Mouse (Mus musculus) right cerebral cortex, postnatal 4 days (tissue): ENCODE measurements around the gene Arhgef25.

ENCODE experiments used
- DNase-seq: peaks from one replicate; pipeline ENCODE4 v3.0.0-alpha.2; 2022

The Arhgef25 gene

GRCm38 (mm10) chr10:127189651-127190381 lies at the start of gene Arhgef25:
Gene Arhgef25 (minus strand): TSS chr10:127190083.
- no peak for DNase-seq

- DNase-seq: no peak
Observed at GRCm38 (mm10) chr10:127238241-127238824, 48.5 kb upstream of the Arhgef25 start.

- DNase-seq: no peak
Observed at GRCm38 (mm10) chr10:127236541-127236940, 46.7 kb upstream of the Arhgef25 start.

- DNase-seq: no peak
Observed at GRCm38 (mm10) chr10:127233141-127233540, 43.3 kb upstream of the Arhgef25 start.

DNA sequence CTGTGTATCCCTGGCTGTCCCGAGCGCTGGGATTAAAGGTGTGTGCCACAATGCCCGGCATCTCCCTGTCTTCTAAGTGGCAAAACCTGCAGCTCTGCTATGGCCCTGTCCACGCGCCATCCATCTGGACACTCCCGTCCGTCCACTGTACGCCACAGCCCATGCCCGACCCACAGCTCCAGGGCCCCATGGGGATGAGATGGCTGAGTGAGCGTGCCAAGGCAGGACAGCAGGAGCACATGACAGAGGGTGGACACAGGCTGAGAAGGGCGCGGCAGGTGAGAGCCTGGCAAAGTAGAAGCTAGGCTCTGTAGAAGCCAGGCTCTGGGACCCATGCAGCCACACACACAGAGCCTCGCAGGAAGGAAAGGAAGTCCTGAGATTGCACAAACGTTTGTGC lies 41.9 kb upstream of the Arhgef25 start:
- DNase-seq: no peak

- no peak for DNase-seq
Observed at GRCm38 (mm10) chr10:127230693-127231092, 40.8 kb upstream of the Arhgef25 start.

DNA sequence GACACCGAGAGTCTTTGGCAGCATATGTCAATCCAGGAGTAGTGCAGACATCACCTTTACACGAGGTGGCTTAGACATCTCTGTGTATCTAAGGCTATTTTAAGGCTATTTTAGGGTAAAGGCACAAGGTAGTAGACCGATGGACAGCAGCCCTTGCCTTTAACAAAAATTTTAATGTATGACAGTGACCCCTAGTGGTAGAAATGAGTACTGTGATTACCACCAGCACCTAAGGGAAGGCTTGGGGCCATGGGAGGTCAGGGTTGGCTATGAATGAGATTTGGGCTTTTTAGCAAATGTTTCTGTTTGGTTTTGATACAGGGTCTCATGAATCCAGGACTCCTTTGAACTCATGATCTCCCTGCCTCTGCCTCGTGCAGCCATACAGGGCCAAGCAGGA lies 39.0 kb upstream of the Arhgef25 start:
- no peak for DNase-seq

GRCm38 (mm10) chr10:127227163-127227562 lies 37.3 kb upstream of the Arhgef25 start:
- DNase-seq: no peak

DNA sequence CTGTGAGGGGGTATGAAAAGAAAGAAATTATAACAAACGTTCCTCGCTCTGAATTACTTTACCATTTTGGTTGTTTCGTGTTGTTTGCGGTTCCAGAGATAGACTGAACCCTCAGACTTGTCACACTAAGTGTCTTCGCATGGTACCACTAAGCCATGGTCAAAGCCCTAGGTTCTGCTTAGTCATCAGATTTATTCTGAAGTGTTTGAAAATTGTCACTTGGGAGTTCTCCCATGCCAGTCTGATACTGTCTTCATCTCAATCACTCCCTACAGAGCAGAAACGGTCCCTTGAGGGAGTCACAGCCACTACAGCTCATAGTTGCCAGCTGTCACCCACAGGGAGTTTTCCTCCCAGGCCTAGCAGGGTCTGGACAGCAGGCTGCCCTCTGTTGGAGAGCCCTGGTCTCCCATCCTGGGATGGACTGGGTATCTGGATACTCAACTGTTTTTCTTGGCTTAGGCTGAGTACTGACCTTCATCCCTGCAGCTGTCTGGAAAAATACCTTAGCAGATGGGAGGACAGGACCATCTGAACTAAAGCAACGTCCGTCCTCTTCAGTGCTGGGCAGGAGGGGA lies 36.5 kb upstream of the Arhgef25 start:
- no peak for DNase-seq

- no peak for DNase-seq
Observed at GRCm38 (mm10) chr10:127225732-127226131, 35.8 kb upstream of the Arhgef25 start.

GRCm38 (mm10) chr10:127225213-127225612 lies 35.3 kb upstream of the Arhgef25 start:
- DNase-seq: no peak

DNA sequence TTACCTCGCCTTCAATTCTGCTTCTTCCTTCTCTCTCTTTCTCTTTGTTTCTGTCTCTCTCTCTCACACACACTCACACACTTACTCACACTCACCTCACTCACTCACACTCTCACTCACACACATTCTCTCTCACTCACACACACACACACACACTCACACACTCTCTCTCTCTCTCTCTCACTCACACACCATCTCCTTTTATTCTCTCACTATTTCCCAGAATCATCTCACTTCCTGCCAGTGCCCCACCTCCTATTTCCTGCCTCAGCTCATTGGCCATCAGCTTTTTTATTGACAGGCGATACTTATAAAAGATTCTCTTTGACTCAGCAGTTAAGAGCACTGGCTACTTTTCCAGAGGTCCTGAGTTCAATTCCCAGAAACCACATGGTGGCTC lies 28.5 kb upstream of the Arhgef25 start:
- no peak for DNase-seq

GRCm38 (mm10) chr10:127217177-127217576 lies 27.3 kb upstream of the Arhgef25 start:
- no peak for DNase-seq

DNA sequence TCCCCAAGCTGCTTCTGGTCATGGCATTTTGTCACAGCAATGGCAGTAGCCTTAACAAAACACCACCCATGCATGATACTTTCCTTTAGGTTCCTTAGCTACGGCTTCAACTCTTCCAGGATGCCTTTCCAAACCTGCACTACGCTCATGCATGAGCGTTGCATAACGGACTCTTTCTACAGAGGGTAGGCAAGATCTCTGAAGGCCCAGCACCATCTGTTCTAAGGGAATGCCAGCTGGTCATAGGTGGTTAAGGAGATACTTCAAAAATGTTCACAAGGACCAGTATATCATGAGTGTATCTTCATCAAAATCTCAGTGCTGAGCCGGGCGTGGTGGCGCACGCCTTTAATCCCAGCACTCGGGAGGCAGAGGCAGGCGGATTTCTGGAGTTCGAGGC lies 26.6 kb upstream of the Arhgef25 start:
- DNase-seq: no peak

DNA sequence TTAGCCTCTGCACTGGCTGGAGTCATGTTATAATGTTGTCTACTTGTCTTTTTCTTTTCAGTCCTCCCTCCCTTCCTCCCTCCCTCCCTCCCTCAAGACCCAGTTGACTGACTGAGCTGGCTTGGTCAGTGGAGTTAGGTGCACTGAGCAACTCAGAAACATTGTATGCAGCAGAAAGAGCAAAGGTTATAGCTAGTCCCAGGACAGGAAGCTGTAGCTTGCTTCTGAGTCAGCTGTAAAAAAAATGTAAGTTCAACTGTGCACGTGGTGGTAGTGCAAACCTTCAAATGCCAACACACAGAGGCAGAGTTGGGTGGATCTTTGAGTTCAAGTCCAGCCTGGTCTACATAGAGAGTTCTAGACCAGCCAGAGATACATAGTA lies 24.5 kb upstream of the Arhgef25 start:
- DNase-seq: no peak

DNA sequence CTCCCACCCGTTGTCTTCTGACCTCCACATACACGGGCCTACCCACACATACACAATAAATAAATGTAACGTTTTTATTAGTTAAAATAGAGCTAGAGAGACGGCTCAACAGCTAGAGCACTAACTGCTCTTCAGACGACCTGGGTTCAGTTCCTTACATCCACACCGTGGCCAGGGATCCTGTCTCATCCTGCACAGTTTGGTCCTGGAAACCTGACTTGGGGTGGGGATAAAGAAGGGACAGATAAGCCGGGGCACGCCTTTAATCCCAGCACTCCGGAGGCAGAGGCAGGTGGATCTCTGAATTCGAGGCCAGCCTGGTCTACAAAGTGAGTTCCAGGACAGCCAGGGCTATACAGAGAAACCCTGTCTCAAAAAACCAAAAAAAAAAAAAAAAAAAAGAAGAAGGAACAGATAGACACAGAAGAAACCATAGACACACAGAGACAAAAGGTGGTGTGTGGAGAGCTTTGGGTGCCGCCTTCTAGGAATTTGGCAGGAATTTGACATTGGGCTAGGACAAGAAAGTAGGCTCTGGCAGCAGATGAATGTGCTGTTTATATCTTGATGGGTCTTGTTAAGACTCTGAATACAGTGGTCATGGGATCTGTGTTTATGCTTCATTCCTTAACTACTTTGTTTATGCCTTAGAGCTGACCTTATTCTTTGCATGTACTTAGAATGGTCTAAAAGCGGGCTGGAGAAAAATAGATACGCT lies 24.0 kb upstream of the Arhgef25 start:
- DNase-seq: no peak

DNA sequence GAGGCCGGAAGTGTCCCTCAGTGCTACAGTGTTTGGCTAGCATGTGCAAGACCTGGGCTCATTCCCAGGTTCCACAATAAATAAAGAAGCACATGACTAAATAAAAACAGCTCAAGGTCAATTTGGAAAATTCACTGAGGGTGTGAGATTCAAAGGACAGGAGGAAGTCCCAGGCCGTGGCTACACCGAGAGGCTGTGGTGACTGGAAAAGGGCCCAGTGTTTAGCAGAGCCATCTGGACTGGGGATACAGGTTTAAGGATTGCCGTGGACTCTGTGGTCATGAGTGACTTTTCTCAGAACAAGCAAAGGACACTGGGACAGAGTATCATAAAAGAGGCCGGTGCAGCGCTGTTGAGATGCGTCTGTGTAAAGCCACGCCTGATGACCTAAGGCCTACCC lies 23.4 kb upstream of the Arhgef25 start:
- DNase-seq: no peak

DNA sequence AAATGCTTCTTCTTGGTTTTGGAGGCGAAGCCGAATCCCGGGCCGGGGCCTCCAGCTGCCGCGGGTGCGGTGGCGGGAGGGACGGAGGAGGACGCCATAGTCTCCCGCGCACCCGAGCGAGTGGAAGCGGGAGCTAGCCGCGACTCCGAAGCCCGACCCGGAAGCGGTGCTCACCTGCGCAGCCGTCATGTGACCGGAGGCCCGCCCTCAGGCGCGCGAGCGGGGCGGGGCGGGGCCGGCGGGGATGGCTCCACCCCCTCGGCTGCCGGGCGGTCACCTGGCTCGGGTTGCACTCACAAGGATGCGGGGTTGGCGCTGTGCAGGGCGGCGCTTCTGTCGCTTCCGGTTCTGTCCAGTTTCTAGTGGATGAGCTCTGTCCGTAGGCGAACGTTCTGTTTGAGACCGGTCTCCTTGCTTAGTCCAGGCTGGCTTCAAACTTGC lies 21.6 kb upstream of the Arhgef25 start, which contains the start of gene Pip4k2c:
Gene Pip4k2c (minus strand): TSS at position 172 of the 441 bp plus-strand sequence.
- DNase-seq: peak; percentile 76

GRCm38 (mm10) chr10:127210961-127211405 lies 21.1 kb upstream of the Arhgef25 start:
- peak; percentile 33 for DNase-seq

DNA sequence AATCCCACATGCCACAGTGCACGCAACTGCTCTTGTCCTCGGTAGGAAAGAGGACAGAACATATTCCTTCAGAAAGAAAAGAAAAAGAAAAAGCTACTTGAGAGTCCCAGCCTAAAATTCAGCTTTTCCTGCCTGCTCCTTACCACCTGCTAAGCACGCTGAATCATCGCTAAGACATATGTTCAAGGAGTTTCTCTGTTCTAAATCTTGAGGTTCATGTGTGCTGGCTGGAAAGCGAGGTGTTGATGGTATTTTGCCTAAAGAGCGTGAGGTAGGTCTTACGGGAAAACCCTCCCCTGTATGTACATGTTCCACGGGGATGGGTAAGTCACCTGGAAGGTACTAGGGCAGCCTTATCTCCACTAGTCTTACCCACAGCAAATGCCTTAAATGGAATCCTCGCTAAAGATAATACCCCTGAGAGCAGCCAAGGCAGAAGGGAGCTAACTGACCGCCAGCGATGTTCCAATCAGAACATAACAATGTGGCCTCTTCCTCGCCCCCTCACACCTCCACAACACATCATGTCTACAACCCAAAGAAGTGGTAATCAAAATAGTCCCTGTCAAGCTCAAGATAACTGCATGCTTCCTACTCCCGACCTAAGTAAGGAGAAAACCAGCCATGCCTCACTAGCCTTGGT lies 20.2 kb upstream of the Arhgef25 start:
- DNase-seq: no peak

GRCm38 (mm10) chr10:127208921-127209320 lies 19.0 kb upstream of the Arhgef25 start:
- no peak for DNase-seq

DNA sequence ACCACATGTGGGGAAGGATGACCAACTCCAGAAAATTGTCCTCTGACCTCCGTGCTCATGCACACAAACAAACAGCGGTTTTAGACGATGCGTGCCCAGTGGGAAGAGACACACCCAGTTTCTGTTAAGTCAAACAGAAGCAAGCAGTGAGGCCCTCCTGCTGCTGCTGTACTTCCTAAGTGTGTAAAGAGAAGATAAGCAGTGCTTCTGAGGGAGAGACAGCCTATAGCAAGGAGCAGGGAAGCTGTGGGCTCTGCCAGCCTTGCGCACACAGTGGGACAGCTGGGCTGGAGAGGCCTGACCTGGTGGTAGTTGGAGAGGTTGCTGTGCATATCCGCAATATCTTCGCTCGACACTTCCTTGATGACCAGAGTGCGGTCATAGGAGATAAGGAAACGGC lies 15.5 kb upstream of the Arhgef25 start:
- no peak for DNase-seq

DNA sequence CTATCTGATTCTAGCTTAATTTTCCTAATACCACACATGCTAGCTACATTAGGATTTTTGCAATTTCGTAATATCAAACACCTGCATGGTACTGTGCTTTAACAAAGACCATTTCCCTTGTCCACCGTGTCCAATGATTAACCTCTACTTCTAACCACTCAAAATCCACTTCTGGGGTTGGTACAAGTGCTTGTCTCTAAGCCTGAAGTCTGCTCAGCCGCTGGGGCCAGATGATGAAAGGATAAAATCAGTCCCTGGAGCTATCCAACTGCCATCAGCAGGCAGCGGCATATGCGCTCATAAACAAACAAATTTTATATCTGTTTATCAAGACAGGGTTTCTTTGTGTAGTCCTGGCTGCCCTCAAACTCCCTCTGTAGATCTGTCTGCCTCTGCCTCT lies 14.7 kb upstream of the Arhgef25 start:
- no peak for DNase-seq
